20 mouse cellular contexts compared by ENCODE assay signal in the genomic region with DNA sequence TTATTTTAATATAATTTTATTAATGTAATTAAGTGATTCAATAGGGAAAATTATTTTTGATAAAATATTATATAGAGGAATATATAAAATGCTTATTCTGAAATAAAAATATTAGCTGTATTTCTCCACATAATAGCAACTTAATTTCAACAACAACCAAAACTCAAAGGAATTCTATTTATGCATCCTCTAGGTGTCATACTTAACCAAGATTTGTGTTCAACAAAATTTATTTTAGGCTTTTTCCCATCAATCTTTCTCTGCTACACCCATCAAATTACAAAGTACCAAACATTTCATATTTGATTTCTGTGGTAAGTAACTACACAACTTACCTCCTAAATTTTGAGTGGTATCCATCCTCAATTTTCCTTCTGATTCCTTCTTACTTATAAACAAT. TPM values are rescaled to one million over a fixed set of nuclear protein-coding genes. Genes with fewer than 3 reads are reported as not detected.
DNase-seq lines count a peak whose midpoint lies in the region; ATAC-seq and TF ChIP-seq lines count a peak whose summit lies in the region.
"Had no signal": no experiment of that assay in that cellular context is flagged by ENCODE, and none has a peak within 500 bp of the region (broad histone marks: within the 10 kb centered on the region; RNA-seq: fewer than 3 reads in every experiment).

No protein-coding gene starts in this region.

- H3K36me3 ChIP-seq in hindbrain, embryonic 14.5 days (replicated peaks; ENCODE audit: control insufficient read depth, insufficient read depth): no peaks in the 10 kb centered on the region
- H3K36me3 ChIP-seq in hindbrain, embryonic 10.5 days: no peaks in the 10 kb centered on the region
- no peaks in the 10 kb centered on the region for H3K36me3 ChIP-seq in midbrain, embryonic 11.5 days (ENCODE audit: control insufficient read depth, insufficient read depth, low read length)
- H3K36me3 ChIP-seq in midbrain, embryonic 16.5 days (ENCODE audit: control insufficient read depth, insufficient read depth, low read length): no peaks in the 10 kb centered on the region
- H3K36me3 ChIP-seq in CH12.LX (replicated peaks in 1 of 2; ENCODE audit: control insufficient read depth in 1 of 2, insufficient read depth in 1 of 2, low read length in 1 of 2): no peaks in the 10 kb centered on the region
- H3K36me3 ChIP-seq: embryonic facial prominence, embryonic 13.5 days; G1E; heart, embryonic 13.5 days; hindbrain, embryonic 13.5 days had no signal

- no peak overlapping the region for H3K27ac ChIP-seq in hindbrain, embryonic 14.5 days
- no peak overlapping the region for H3K27ac ChIP-seq in hindbrain, embryonic 10.5 days
- no peak overlapping the region for H3K27ac ChIP-seq in midbrain, embryonic 11.5 days (ENCODE audit: low read depth, low read length)
- no peak overlapping the region for H3K27ac ChIP-seq in midbrain, embryonic 16.5 days (ENCODE audit: low read length)
- no peak overlapping the region for H3K27ac ChIP-seq in CH12.LX (ENCODE audit: insufficient read depth, low read depth)
- H3K27ac ChIP-seq: embryonic facial prominence, embryonic 13.5 days; forebrain, embryonic 13.5 days; gastrocnemius, adult 2 months; heart, embryonic 13.5 days; hindbrain, embryonic 13.5 days had no signal

- in situ Hi-C loops in CH12.LX (cut with MboI; ENCODE audit: low pct_ligation_motif_present, low pct_unique_long_range_greater_than_20kb, low sequenced_read_pairs): no loop called here

- dilution Hi-C loops in CH12.LX (cut with MboI; ENCODE audit: extremely low pct_ligation_motif_present, extremely low pct_unique_long_range_greater_than_20kb, low sequenced_read_pairs): no loop called here

- TF ChIP-seq POLR2A in CH12.LX (IDR thresholded peaks at IDR 0.05; ENCODE audit: low read depth, low read length): no peak

- ATAC-seq in hindbrain, embryonic 14.5 days (ENCODE audit: low FRiP score): no peak
- no peak for ATAC-seq in midbrain, embryonic 11.5 days (ENCODE audit: low FRiP score)
- no peak for ATAC-seq in midbrain, embryonic 16.5 days
- ATAC-seq: forebrain, embryonic 13.5 days; inflammation-experienced regulatory T-cells, adult 6 months had no signal

- H3K9me3 ChIP-seq in hindbrain, embryonic 14.5 days (ENCODE audit: control insufficient read depth, low read length): peaks cover 5% of the 10 kb centered on the region; the same call in 1 of the 2 replicates
- peaks cover 4% of the 10 kb centered on the region; the same call in 1 of the 2 replicates for H3K9me3 ChIP-seq in hindbrain, embryonic 10.5 days
- peaks cover 3% of the 10 kb centered on the region; the same call in 1 of the 2 replicates for H3K9me3 ChIP-seq in midbrain, embryonic 11.5 days (ENCODE audit: control insufficient read depth, low read length)
- peaks cover 4% of the 10 kb centered on the region for H3K9me3 ChIP-seq in midbrain, embryonic 16.5 days (replicated peaks; ENCODE audit: control insufficient read depth, low read length, poor library complexity, severe bottlenecking)
- no peaks in the 10 kb centered on the region for H3K9me3 ChIP-seq in CH12.LX (replicated peaks; ENCODE audit: low read length)
- H3K9me3 ChIP-seq: forebrain, embryonic 13.5 days; G1E had no signal

- TF ChIP-seq RAD21 in CH12.LX (IDR thresholded peaks at IDR 0.05; ENCODE audit: low read depth, low read length): peak; percentile 30

- peak; percentile 36 for DNase-seq in hindbrain, embryonic 14.5 days (ENCODE audit: low spot score)
- no peak for DNase-seq in hindbrain, embryonic 10.5 days (ENCODE audit: low spot score)
- peak; percentile 2 for DNase-seq in midbrain, embryonic 11.5 days (ENCODE audit: low spot score, missing footprints)
- DNase-seq in CH12.LX (ENCODE audit: extremely low read depth): no peak
- no peak for DNase-seq in embryo, embryonic 11 days
- DNase-seq: adrenal gland, postnatal 14 days; cerebellum, adult 11-12 months; cerebellum, adult 9-10 months; cerebellum, postnatal 25 days; gastrocnemius, adult 2 months; gastrocnemius, postnatal 25 days; heart, postnatal 36 days had no signal

- H3K79me2 ChIP-seq in CH12.LX (replicated peaks; ENCODE audit: control insufficient read depth, extremely low read depth, insufficient read depth, poor library complexity, severe bottlenecking): no peaks in the 10 kb centered on the region

- TF ChIP-seq EP300 in CH12.LX (IDR thresholded peaks at IDR 0.05; ENCODE audit: low read length): no peak

- no peaks in the 10 kb centered on the region for H3K27me3 ChIP-seq in hindbrain, embryonic 14.5 days (ENCODE audit: control insufficient read depth, insufficient read depth, low read length)
- no peaks in the 10 kb centered on the region for H3K27me3 ChIP-seq in hindbrain, embryonic 10.5 days (ENCODE audit: insufficient read depth, poor library complexity, severe bottlenecking)
- no peaks in the 10 kb centered on the region for H3K27me3 ChIP-seq in midbrain, embryonic 11.5 days (ENCODE audit: control insufficient read depth, insufficient read depth, low read length)
- H3K27me3 ChIP-seq in midbrain, embryonic 16.5 days (ENCODE audit: control insufficient read depth, insufficient read depth, low read depth, low read length): no peaks in the 10 kb centered on the region
- H3K27me3 ChIP-seq in CH12.LX (replicated peaks): no peaks in the 10 kb centered on the region
- H3K27me3 ChIP-seq: heart, embryonic 13.5 days; hindbrain, embryonic 13.5 days had no signal

- peaks cover 11% of the 10 kb centered on the region for H3K4me1 ChIP-seq in hindbrain, embryonic 14.5 days (replicated peaks; ENCODE audit: control insufficient read depth, insufficient read depth, low read length)
- peaks cover 16% of the 10 kb centered on the region for H3K4me1 ChIP-seq in hindbrain, embryonic 10.5 days (replicated peaks)
- H3K4me1 ChIP-seq in midbrain, embryonic 11.5 days (ENCODE audit: control insufficient read depth, insufficient read depth, low read length): peaks cover 16% of the 10 kb centered on the region; the same call in 1 of the 2 replicates
- H3K4me1 ChIP-seq in midbrain, embryonic 16.5 days (ENCODE audit: control insufficient read depth, insufficient read depth, low read length): peaks cover 10% of the 10 kb centered on the region
- no peaks in the 10 kb centered on the region for H3K4me1 ChIP-seq in CH12.LX (ENCODE audit: control insufficient read depth in 1 of 2, insufficient read depth in 2 of 2)

- H3K4me2 ChIP-seq in hindbrain, embryonic 14.5 days (replicated peaks): no peak overlapping the region
- no peak overlapping the region for H3K4me2 ChIP-seq in midbrain, embryonic 11.5 days
- no peak overlapping the region for H3K4me2 ChIP-seq in midbrain, embryonic 16.5 days (ENCODE audit: low read length)
- no peak overlapping the region for H3K4me2 ChIP-seq in CH12.LX (ENCODE audit: insufficient read depth, low read depth, poor library complexity, severe bottlenecking)
- H3K4me2 ChIP-seq: embryonic facial prominence, embryonic 13.5 days; forebrain, embryonic 13.5 days; heart, embryonic 13.5 days; hindbrain, embryonic 13.5 days had no signal

- H3K4me3 ChIP-seq in hindbrain, embryonic 14.5 days (replicated peaks; ENCODE audit: low read length): no peak overlapping the region
- H3K4me3 ChIP-seq in hindbrain, embryonic 10.5 days: no peak overlapping the region
- H3K4me3 ChIP-seq in midbrain, embryonic 11.5 days (ENCODE audit: low read depth, low read length): no peak overlapping the region
- no peak overlapping the region for H3K4me3 ChIP-seq in midbrain, embryonic 16.5 days (ENCODE audit: low read depth, low read length)
- no peak overlapping the region for H3K4me3 ChIP-seq in CH12.LX (replicated peaks in 1 of 3; ENCODE audit: low read depth in 2 of 3, low read length in 2 of 3, poor library complexity in 1 of 3)
- H3K4me3 ChIP-seq: embryonic facial prominence, embryonic 13.5 days; forebrain, embryonic 13.5 days; gastrocnemius, adult 2 months; heart, embryonic 13.5 days; hindbrain, embryonic 13.5 days had no signal

- no peak overlapping the region for H3K9ac ChIP-seq in hindbrain, embryonic 14.5 days
- no peak overlapping the region for H3K9ac ChIP-seq in midbrain, embryonic 11.5 days (ENCODE audit: low read length)
- no peak overlapping the region for H3K9ac ChIP-seq in midbrain, embryonic 16.5 days (ENCODE audit: low read depth, low read length)
- H3K9ac ChIP-seq in CH12.LX (ENCODE audit: insufficient read depth, low read depth): no peak overlapping the region
- H3K9ac ChIP-seq: embryonic facial prominence, embryonic 13.5 days; forebrain, embryonic 13.5 days; heart, embryonic 13.5 days; hindbrain, embryonic 13.5 days had no signal

- TF ChIP-seq CTCF in CH12.LX (conservative IDR thresholded peaks at IDR 0.05 in 1 of 2, IDR thresholded peaks at IDR 0.05 in 1 of 2; ENCODE audit: low read depth in 2 of 2, low read length in 2 of 2): no peak

TF ChIP-seq in CH12.LX, 34 proteins besides CTCF, POLR2A, EP300 and RAD21 (continues in another document):
- TF ChIP-seq MYC (IDR thresholded peaks at IDR 0.05; ENCODE audit: low read depth, low read length) (no peak), ZMIZ1 (IDR thresholded peaks at IDR 0.05; ENCODE audit: low read depth, low read length) (no peak), MXI1 (IDR thresholded peaks at IDR 0.05; ENCODE audit: low read depth, low read length) (no peak), SIN3A (IDR thresholded peaks at IDR 0.05; ENCODE audit: low read length) (no peak), MAZ (IDR thresholded peaks at IDR 0.05; ENCODE audit: low read depth, low read length) (no peak), UBTF (IDR thresholded peaks at IDR 0.05; ENCODE audit: low read depth, low read length) (no peak), MAX (IDR thresholded peaks at IDR 0.05; ENCODE audit: low read length) (no peak), TCF12 (IDR thresholded peaks at IDR 0.05; ENCODE audit: low read depth, low read length) (no peak), CHD2 (IDR thresholded peaks at IDR 0.05; ENCODE audit: low read length) (no peak), PAX5 (IDR thresholded peaks at IDR 0.05; ENCODE audit: low read length) (no peak), USF1 (IDR thresholded peaks at IDR 0.05; ENCODE audit: low read depth, low read length) (no peak), ZKSCAN1 (IDR thresholded peaks at IDR 0.05; ENCODE audit: borderline replicate concordance, low read depth, low read length) (no peak), USF2 (conservative IDR thresholded peaks at IDR 0.05; ENCODE audit: low read depth, low read length) (no peak), JUN (IDR thresholded peaks at IDR 0.05; ENCODE audit: insufficient read depth, low read depth, low read length) (no peak), IRF4 (IDR thresholded peaks at IDR 0.05; ENCODE audit: low read depth, low read length) (no peak)

RNA-seq across cellular contexts. Expression of gene Thsd7a, which starts 3.1 kb away (rescaled TPM):
- polyA plus RNA-seq in hindbrain, embryonic 14.5 days (2014; fragmentation: Nextera tagmentation; extraction: Ambion mirVana): 27.6 and 33.4 TPM in 2 replicates
- polyA plus RNA-seq in hindbrain, embryonic 10.5 days (2016; fragmentation: Nextera tagmentation; extraction: Ambion mirVana): 16.4 and 29.8 TPM in 2 replicates
- 19.8 and 22.5 TPM in 2 replicates for polyA plus RNA-seq in midbrain, embryonic 11.5 days (2014; fragmentation: Nextera tagmentation; extraction: Ambion mirVana)
- polyA plus RNA-seq in midbrain, embryonic 16.5 days (2015; fragmentation: Nextera tagmentation; extraction: Ambion mirVana): 28.4 and 34.2 TPM in 2 replicates
- total RNA-seq in CH12.LX (2012; rRNA removed): 0.30 TPM in 1 of 2 replicates, not detected in the other
- not detected in 2 replicates for total RNA-seq in CH12.LX (2014; rRNA removed)
- not detected in 2 replicates for polyA plus RNA-seq in CH12.LX (2012; ENCODE audit: insufficient read length, low read depth)
- total RNA-seq: granulocyte monocyte progenitor cell, adult 5-6 weeks had no signal
- polyA plus RNA-seq: inflammation-experienced regulatory T-cells, adult 6 months had no signal

Comparison
In these comparisons a context has a peak if more than half of its experiments do, and no peak if none do; other contexts are left out.
1. DNase-seq: peak in hindbrain, embryonic 14.5 days (single experiment) and midbrain, embryonic 11.5 days (single experiment); none in hindbrain, embryonic 10.5 days (single experiment), CH12.LX (single experiment) and embryo, embryonic 11 days (single experiment).
2. RNA of gene Thsd7a, which starts 3.1 kb away (polyA plus RNA-seq): 27.6 to 33.4 TPM in hindbrain, embryonic 14.5 days, 16.4 to 29.8 TPM in hindbrain, embryonic 10.5 days, 28.4 to 34.2 TPM in midbrain, embryonic 16.5 days and 19.8 to 22.5 TPM in midbrain, embryonic 11.5 days; not detected in CH12.LX; every median in the first group is over 10 times any median in the second.